Mouse (Mus musculus) embryonic facial prominence, embryonic 15.5 days (tissue): Measurements from ENCODE around the gene Mrpl48. TPM values are rescaled to one million over a fixed set of nuclear protein-coding genes. Genes with fewer than 3 reads are reported as not detected.

ENCODE experiments used
- ATAC-seq: fragments of 200-750 bp; cut with Nextera tagmentation; 2 replicates; pipeline ENCODE4 v1.8.0; 2017; ENCODE audit warnings: low read depth, moderate TSS enrichment; ENCODE audit not compliant: insufficient number of reproducible peaks, low FRiP score, low TSS enrichment
- H3K27ac ChIP-seq: fragments of 300-500 bp; sonication (generic); replicated peaks from 2 replicates; pipeline ENCODE4 v1.5.1; 2015; ENCODE audit warnings: mild to moderate bottlenecking, inconsistent platforms
- H3K27me3 ChIP-seq: fragments of 300-500 bp; sonication (generic); 2 replicates; pipeline ENCODE4 v1.6.1; 2015; ENCODE audit warnings: inconsistent platforms
- H3K36me3 ChIP-seq: fragments of 300-500 bp; sonication (generic); 2 replicates; pipeline ENCODE4 v1.6.1; 2015; ENCODE audit warnings: mild to moderate bottlenecking, inconsistent platforms
- H3K4me1 ChIP-seq: fragments of 300-500 bp; sonication (generic); 2 replicates; pipeline ENCODE4 v1.6.1; 2015; ENCODE audit warnings: inconsistent platforms
- H3K4me2 ChIP-seq: fragments of 300-500 bp; sonication (generic); replicated peaks from 2 replicates; pipeline ENCODE4 v1.6.1; 2015; ENCODE audit warnings: mild to moderate bottlenecking, inconsistent platforms
- H3K4me3 ChIP-seq: fragments of 300-500 bp; sonication (generic); replicated peaks from 2 replicates; pipeline ENCODE4 v1.5.1; 2015; ENCODE audit warnings: mild to moderate bottlenecking, inconsistent platforms
- H3K9ac ChIP-seq: fragments of 300-500 bp; sonication (generic); 2 replicates; pipeline ENCODE4 v1.6.1; 2015; ENCODE audit warnings: inconsistent platforms
- H3K9me3 ChIP-seq: fragments of 300-500 bp; sonication (generic); replicated peaks from 2 replicates; pipeline ENCODE4 v1.6.1; 2016; ENCODE audit warnings: inconsistent platforms
- WGBS: fragments of 180-500 bp; shearing (Covaris S2); methylation state at CpG from one replicate; pipeline ENCODE4 v1.1.7; 2015; 5-methylcytosine and 5-hydroxymethylcytosine counted together
- polyA plus RNA-seq: library from polyadenylated mRNA; unstranded; fragments of >200 nt; fragmentation: Nextera tagmentation; extraction: Ambion mirVana; gene quantifications from 2 replicates; pipeline ENCODE4 v1.2.1, GENCODE M21; 2015

Gene Mrpl48
- polyA plus RNA-seq, 1 experiment from 2014 or later, result 75.0 TPM

DNA sequence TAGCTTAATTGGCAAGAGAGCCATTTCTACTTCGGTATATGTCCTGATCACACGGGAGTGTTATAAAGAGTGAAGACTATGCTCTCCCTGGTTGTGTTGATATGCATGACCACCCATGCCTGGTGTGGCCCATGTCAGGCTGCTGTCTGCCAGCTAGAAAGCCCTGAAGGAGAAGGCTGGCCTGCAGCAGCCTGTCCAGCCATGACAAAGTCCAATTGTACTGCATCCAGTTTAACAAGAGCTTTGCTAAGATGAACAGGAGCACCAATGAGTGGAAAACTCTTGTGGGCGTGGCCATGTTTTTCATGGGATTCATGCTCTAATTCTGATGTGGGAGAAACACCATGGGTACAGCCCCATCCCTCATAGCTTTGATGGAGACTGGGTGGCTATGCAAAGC is 16.4 kb upstream of the Mrpl48 start:
- Histone ChIP-seq H3K27ac (no peak overlapping the region), H3K4me1 (no peaks in the 10 kb centered on the region), H3K36me3 (peaks cover 7% of the 10 kb centered on the region; the same call in 1 of the 2 replicates), H3K9me3 (no peaks in the 10 kb centered on the region), H3K4me2 (no peak overlapping the region), H3K4me3 (no peak overlapping the region), H3K27me3 (no peaks in the 10 kb centered on the region), H3K9ac (no peak overlapping the region)
- 70% methylated on average over 3 of the region's 3 CpGs for WGBS
- ATAC-seq, result no peak

- 87% methylated on average over 2 of the region's 2 CpGs for WGBS
- H3K27me3 ChIP-seq, result no peaks in the 10 kb centered on the region
- no peak for ATAC-seq
Observed at GRCm38 (mm10) chr7:100622277-100622676, 14.2 kb upstream of the Mrpl48 start.

DNA sequence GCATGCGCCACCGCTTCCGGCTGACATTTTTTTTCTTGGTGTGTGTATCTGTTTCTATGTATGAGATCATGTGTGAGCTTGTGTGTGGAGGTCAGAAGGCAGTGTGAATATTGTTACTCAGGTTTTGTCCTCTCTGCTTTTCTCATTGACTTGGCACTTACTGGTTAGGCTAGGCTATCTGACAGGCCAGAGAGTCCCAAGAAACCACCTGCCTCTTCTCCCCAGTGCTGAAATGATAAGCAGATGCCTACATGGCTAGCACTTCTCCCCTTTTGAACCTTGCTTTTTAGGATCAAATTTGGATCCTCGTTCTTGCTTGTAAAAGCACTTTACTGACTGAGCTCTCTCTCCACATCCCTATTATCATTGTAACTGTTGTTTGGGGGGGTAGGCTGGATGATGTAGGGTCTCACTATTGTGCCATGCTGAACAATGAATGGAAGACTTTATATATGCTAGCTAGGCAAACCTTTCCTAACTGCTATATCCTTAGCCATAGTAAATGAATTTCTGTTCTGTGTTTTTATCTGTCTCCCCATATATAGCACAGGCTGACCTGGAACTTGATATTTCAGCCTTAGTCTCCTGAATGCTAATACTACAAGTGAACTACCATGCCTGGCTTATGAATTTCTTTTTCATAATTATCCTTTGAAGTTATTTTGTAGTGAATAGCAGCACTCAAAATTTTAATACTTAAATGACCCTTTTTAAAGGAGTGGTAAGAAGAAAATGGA is 8.2 kb upstream of the Mrpl48 start:
- ATAC-seq, result no peak
- H3K27me3 ChIP-seq, result no peaks in the 10 kb centered on the region
- no peak overlapping the region for H3K27ac ChIP-seq
- no peaks in the 10 kb centered on the region for H3K36me3 ChIP-seq
- no peaks in the 10 kb centered on the region for H3K9me3 ChIP-seq
- no peak overlapping the region for H3K4me2 ChIP-seq
- H3K4me3 ChIP-seq, result no peak overlapping the region
- no peaks in the 10 kb centered on the region for H3K4me1 ChIP-seq
- H3K9ac ChIP-seq, result no peak overlapping the region
- 85% methylated on average over 4 of the region's 4 CpGs for WGBS

More at GRCm38 (mm10) chr7:100622277-100622676, 14.2 kb upstream of the Mrpl48 start:
- no peak overlapping the region for H3K4me3 ChIP-seq
- no peak overlapping the region for H3K9ac ChIP-seq
- no peaks in the 10 kb centered on the region for H3K9me3 ChIP-seq
- H3K4me1 ChIP-seq, result no peaks in the 10 kb centered on the region
- no peaks in the 10 kb centered on the region for H3K36me3 ChIP-seq
- H3K27ac ChIP-seq, result no peak overlapping the region
- H3K4me2 ChIP-seq, result no peak overlapping the region

- H3K4me3 ChIP-seq, result peak overlapping the region; percentile 100
- no peaks in the 10 kb centered on the region for H3K36me3 ChIP-seq
- H3K4me1 ChIP-seq, result peaks cover 4% of the 10 kb centered on the region
- H3K27ac ChIP-seq, result peak overlapping the region; percentile 99
- WGBS, result 13% methylated on average over 4 of the region's 4 CpGs
- H3K27me3 ChIP-seq, result no peaks in the 10 kb centered on the region
- no peaks in the 10 kb centered on the region for H3K9me3 ChIP-seq
- peak overlapping the region; percentile 71 for H3K4me2 ChIP-seq
- peak overlapping the region; percentile 99 for H3K9ac ChIP-seq
- ATAC-seq, result no peak
Observed at GRCm38 (mm10) chr7:100608910-100609309, 809 bp upstream of the Mrpl48 start.

DNA sequence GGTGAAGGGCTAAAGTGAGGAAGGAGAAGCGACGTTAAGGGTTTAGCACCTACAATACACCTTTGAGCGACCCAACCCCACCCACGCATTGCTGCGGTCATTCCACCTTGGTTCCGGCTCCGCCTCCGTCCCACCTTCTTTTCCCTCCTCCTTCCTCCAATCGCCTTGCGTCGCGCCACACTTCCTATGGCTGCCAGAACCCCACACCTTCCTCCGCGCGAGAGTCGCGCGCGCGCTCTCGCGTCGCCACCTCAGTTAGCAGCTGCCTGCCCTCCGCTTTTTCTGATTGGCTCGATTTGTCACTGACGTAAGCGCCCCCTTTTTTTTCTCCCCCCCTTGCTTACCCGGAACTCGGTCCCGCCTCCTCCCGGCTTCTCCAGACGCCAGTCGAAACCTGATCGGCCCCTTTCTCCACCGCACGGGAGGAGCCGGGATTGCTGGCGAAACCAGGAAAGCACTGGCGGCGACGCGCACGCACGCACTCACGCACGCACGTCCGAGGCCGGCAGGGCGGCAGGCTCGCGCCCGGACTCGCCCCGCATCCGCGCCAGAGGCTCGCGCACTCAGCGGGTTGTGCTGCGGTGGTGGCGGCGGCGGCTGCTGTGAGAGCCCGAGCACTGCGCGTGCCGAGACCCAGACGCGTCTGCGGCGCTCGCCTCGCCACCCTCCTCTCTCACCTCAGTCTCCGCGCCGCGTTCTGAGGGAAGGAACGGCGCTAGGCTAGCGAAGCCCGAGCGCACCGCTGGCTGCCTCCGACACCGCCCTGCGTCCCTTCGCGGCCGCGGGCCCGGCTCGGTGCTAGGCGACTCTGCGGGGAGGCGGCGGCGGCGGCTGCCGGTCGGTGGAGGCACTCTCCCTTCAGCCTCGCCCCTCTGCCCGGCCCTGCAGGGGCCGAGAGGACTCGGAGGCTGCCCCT is 629 bp downstream of the Mrpl48 start, which contains the start of gene Rab6a:
Gene Rab6a (plus strand): TSS at position 197 of the 916 bp plus-strand sequence.
- peak; percentile 98 for ATAC-seq
- Histone ChIP-seq H3K9me3 (no peaks in the 10 kb centered on the region), H3K9ac (peak within 1 kb of the TSS; percentile 99), H3K36me3 (no peaks in the 10 kb centered on the region), H3K4me1 (peaks cover 4% of the 10 kb centered on the region), H3K27ac (peak within 1 kb of the TSS; percentile 99), H3K4me3 (peak within 1 kb of the TSS; percentile 100), H3K27me3 (no peaks in the 10 kb centered on the region), H3K4me2 (peak within 1 kb of the TSS; percentile 71)
- under 1% methylated on average over 105 of the region's 105 CpGs for WGBS

DNA sequence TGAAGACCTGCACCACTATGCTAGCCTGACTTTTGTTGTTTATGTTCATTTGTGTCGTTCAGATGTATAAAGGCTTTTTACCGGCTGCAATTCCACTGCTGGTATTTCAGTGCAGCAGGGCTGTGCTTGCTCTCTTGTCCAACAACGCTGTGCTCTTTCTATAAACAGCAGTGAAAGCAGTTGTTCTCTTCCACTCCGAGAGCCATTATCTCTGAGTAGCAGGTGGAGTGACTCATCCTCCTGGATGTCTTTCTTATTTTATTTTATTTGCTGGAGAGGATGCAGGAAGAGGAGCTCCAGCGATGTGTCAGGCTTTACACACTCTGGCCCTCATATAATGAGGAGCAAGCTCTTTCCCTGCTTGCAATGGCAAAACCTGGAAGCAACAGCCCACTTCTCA is 7.9 kb downstream of the Mrpl48 start:
- Histone ChIP-seq H3K4me2 (no peak overlapping the region), H3K9ac (no peak overlapping the region), H3K9me3 (no peaks in the 10 kb centered on the region), H3K27ac (no peak overlapping the region), H3K4me1 (no peaks in the 10 kb centered on the region), H3K27me3 (no peaks in the 10 kb centered on the region), H3K36me3 (no peaks in the 10 kb centered on the region), H3K4me3 (no peak overlapping the region)
- no peak for ATAC-seq
- WGBS, result 79% methylated on average over 5 of the region's 5 CpGs

DNA sequence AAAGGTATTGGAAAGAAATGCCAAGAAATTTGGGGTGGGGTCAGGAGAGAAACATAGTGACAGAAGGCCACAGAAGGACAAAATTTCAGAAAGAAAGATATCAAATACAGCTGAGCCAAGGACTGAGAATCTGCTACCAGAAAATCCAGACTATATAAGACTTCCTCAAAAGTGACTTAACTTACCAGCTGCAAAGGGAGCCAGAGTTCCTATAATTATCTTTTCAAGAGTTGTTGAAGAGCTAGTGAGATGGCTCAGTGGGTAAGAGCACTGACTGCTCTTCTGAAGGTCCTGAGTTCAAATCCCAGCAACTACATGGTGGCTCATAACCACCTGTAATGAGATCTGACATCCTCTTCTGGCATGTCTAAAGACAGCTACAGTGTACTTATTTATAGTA is 14.8 kb downstream of the Mrpl48 start:
- H3K4me1 ChIP-seq, result no peaks in the 10 kb centered on the region
- no peaks in the 10 kb centered on the region for H3K9me3 ChIP-seq
- no peaks in the 10 kb centered on the region for H3K27me3 ChIP-seq
- H3K27ac ChIP-seq, result no peak overlapping the region
- H3K4me2 ChIP-seq, result no peak overlapping the region
- no peak overlapping the region for H3K4me3 ChIP-seq
- no peaks in the 10 kb centered on the region for H3K36me3 ChIP-seq
- no peak for ATAC-seq
- H3K9ac ChIP-seq, result no peak overlapping the region

- H3K9ac ChIP-seq, result no peak overlapping the region
- peak overlapping the region; percentile 89 for H3K27ac ChIP-seq
- ATAC-seq, result no peak
Observed at GRCm38 (mm10) chr7:100591522-100591852, 16.6 kb downstream of the Mrpl48 start.

DNA sequence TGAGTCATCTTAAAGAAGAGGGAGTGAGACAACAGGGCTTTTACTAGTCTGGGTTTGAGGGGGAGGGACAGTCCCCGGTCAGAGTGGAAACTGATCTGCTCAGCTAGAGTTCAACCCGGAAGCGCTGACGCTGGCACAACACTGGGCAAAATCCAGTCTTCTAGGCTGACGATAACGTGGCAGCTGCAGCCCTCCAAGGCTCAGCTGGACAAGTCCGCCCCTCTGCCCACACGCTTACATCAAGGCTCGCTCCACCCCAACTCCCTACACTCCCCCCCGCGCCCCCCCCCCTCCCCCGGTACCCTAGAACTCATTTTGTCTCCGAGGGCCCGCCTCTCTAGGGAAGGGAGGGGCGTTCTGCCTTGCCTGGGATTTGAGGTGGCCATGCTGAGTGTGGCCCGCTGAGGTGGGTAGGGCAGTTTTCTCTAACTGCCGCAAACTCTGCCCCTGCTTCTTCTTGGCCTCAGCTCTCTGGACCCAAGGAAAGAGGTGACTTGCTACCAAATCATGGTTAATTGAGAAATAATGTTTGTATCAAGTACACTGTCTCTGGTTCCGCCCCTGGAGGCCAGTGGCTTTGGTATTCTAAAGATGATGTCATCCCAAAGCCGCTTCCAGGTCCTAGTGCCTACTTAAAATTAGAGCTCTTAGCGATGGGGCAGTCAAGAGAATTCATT is 17.1 kb downstream of the Mrpl48 start:
- Histone ChIP-seq H3K4me2 (peak overlapping the region; percentile 57), H3K27me3 (no peaks in the 10 kb centered on the region), H3K9ac (peak overlapping the region; percentile 35), H3K4me3 (peak overlapping the region; percentile 57), H3K36me3 (no peaks in the 10 kb centered on the region), H3K4me1 (no peaks in the 10 kb centered on the region), H3K9me3 (no peaks in the 10 kb centered on the region), H3K27ac (peak overlapping the region; percentile 89)
- under 1% methylated on average over 20 of the region's 20 CpGs for WGBS
- ATAC-seq, result peak; percentile 95

More at GRCm38 (mm10) chr7:100591522-100591852, 16.6 kb downstream of the Mrpl48 start:
- Histone ChIP-seq H3K36me3 (no peaks in the 10 kb centered on the region), H3K4me2 (peak overlapping the region; percentile 57), H3K4me1 (no peaks in the 10 kb centered on the region), H3K9me3 (no peaks in the 10 kb centered on the region), H3K4me3 (peak overlapping the region; percentile 57), H3K27me3 (no peaks in the 10 kb centered on the region)
- WGBS, result 7% methylated on average over 2 of the region's 2 CpGs

DNA sequence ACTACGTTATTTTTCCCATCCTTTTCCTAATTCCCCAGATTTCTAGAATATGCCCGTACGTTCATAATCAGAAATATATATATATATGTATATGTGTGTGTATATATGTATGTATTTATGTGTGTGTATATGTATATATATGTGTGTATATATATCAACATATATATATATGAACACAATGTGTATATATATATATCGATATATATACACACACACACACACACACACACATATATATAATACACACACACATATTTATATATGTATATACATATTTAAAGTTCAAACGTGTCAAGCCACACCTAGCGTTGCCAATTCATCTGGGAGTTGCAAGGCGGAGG is 17.6 kb downstream of the Mrpl48 start:
- H3K4me3 ChIP-seq, result peak overlapping the region; percentile 57
- WGBS, result 37% methylated on average over 7 of the region's 7 CpGs
- H3K27ac ChIP-seq, result peak overlapping the region; percentile 89
- H3K9ac ChIP-seq, result peak overlapping the region; percentile 35; the same call in 1 of the 2 replicates
- H3K4me2 ChIP-seq, result peak overlapping the region; percentile 57
- H3K4me1 ChIP-seq, result no peaks in the 10 kb centered on the region
- H3K27me3 ChIP-seq, result no peaks in the 10 kb centered on the region
- no peaks in the 10 kb centered on the region for H3K9me3 ChIP-seq
- H3K36me3 ChIP-seq, result no peaks in the 10 kb centered on the region
- no peak for ATAC-seq

DNA sequence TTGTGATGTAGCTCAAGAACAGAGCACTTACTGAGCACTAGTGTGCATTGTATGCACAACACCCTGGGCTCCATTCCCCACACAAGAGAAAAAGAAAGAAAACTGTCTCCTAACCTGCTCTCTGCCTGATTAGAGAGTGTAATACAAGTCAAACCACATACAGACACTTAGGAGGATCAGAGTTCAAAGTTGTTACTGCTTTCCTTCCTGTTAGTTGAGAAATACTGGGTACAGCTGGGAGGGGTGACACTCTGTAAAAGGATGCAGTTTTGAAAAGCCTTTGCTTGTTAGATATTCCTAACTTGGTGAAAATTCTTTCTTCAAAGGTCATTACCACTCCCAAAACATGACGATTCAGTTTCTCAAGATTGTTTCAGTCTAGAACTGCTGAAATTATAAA is 18.3 kb downstream of the Mrpl48 start:
- no peaks in the 10 kb centered on the region for H3K27me3 ChIP-seq
- WGBS, result 49% methylated on average over 1 of the region's 1 CpGs
- ATAC-seq, result no peak
- H3K9me3 ChIP-seq, result no peaks in the 10 kb centered on the region
- H3K9ac ChIP-seq, result no peak overlapping the region
- H3K4me1 ChIP-seq, result no peaks in the 10 kb centered on the region
- no peak overlapping the region for H3K4me3 ChIP-seq
- H3K27ac ChIP-seq, result peak overlapping the region; percentile 34
- no peak overlapping the region for H3K4me2 ChIP-seq
- H3K36me3 ChIP-seq, result no peaks in the 10 kb centered on the region
